Mouse (Mus musculus): Measurements from ENCODE around the gene Nolc1. TPM values are rescaled to one million over a fixed set of nuclear protein-coding genes. Genes with fewer than 3 reads are reported as not detected.

The Nolc1 gene
- polyA plus RNA-seq, 1 experiment from 2014 or later: 74.4 TPM

DNA sequence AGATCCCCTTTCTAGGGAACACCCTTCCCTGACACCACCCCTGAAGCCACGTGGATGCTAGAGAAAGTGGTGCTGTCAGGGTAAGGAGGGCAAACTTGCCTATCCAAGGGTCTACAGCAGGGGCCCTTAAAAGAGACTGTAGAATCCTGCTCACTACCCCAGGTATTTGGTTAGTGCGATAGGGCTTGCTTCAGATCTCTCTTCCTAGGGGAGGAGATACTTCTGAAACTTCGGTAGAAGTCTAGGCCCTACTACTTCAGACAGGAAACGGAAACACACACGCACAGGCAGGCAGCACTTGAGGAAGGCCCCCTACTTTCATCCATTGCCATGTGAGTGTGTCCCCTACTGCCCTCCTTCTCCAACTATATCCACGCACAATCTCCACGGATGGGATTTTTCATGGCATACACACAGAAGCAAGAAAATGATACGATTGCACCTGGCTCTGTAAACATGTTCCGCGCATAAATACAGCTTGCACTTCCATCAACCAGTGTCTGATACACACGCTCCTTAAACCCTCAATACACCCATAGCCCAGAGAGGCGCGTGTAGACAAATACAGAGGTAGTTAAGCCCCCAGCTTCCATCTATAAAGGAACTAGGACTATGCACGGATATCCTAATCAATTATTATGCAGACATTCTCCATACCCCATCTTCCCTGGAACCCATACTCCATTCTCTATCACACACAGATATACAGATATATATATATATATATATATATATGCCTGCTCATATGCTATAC, 35.3 kb upstream of the Nolc1 start:
- H3K4me3 ChIP-seq (replicated peaks; ENCODE audit: low read depth, low read length): peak overlapping the region; percentile 96
- no peak for ATAC-seq (ENCODE audit: low FRiP score, low TSS enrichment)
- DNase-seq: no peak
- H3K4me2 ChIP-seq (ENCODE audit: low read length): peak overlapping the region; percentile 100
- H3K27me3 ChIP-seq (ENCODE audit: control insufficient read depth, insufficient read depth, low read length): no peaks in the 10 kb centered on the region
- peak overlapping the region; percentile 91; the same call in 1 of the 2 replicates for H3K9ac ChIP-seq (replicated peaks; ENCODE audit: low read length)
- peaks cover 10% of the 10 kb centered on the region for H3K36me3 ChIP-seq (ENCODE audit: control insufficient read depth, insufficient read depth, low read length)
- WGBS: 33% methylated on average over 14 of the region's 14 CpGs
- H3K9me3 ChIP-seq (ENCODE audit: control insufficient read depth, low read length): no peaks in the 10 kb centered on the region
- H3K27ac ChIP-seq (replicated peaks; ENCODE audit: low read depth, low read length): peak overlapping the region; percentile 98
- peaks cover 67% of the 10 kb centered on the region for H3K4me1 ChIP-seq (ENCODE audit: control insufficient read depth, insufficient read depth, low read length)

- ATAC-seq (ENCODE audit: low FRiP score, low TSS enrichment) (no peak), DNase-seq (no peak)
- WGBS: 13% methylated on average over 7 of the region's 7 CpGs
These were observed 34.2 kb upstream of the Nolc1 start for GRCm38 (mm10) chr19:46041299-46041932.

DNA sequence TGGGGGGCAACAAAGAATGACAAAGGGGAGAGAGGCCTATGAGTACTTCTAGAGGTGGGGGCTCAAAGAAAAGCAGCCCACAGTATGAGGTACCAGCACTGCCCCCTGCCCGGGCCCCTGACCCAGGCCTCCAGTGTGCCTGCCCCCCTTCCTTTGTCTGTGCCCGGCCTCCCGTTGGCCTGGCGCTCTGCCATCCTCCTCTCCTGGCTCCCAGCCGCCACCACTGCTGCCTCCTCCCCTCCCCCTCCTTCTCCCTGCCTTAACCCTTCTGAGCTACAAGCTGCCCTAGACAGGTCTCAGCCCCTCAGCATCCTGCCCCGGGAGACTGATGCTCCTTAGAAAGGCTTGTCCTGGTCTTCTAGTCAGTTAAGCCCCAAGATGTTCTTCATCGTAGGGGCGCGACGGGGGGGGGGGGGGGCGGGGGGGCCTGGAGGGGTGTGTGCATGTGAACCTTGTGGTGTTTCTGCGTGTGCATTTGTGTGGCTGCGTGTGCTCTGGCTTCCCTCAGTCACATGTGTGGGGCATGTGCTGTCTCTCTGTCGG, 33.7 kb upstream of the Nolc1 start:
- H3K4me1 ChIP-seq (ENCODE audit: control insufficient read depth, insufficient read depth, low read length): peaks cover 71% of the 10 kb centered on the region
- ATAC-seq (ENCODE audit: low FRiP score, low TSS enrichment): peak; percentile 59

More at GRCm38 (mm10) chr19:46041299-46041932, 34.2 kb upstream of the Nolc1 start:
- peak overlapping the region; percentile 98 for H3K27ac ChIP-seq (replicated peaks; ENCODE audit: low read depth, low read length)
- H3K4me2 ChIP-seq (ENCODE audit: low read length): peak overlapping the region; percentile 100
- no peaks in the 10 kb centered on the region for H3K36me3 ChIP-seq (ENCODE audit: control insufficient read depth, insufficient read depth, low read length)
- peak overlapping the region; percentile 72 for H3K9ac ChIP-seq (replicated peaks; ENCODE audit: low read length)
- H3K27me3 ChIP-seq (ENCODE audit: control insufficient read depth, insufficient read depth, low read length): no peaks in the 10 kb centered on the region
- peak overlapping the region; percentile 88 for H3K4me3 ChIP-seq (replicated peaks; ENCODE audit: low read depth, low read length)
- H3K9me3 ChIP-seq (ENCODE audit: control insufficient read depth, low read length): no peaks in the 10 kb centered on the region
- H3K4me1 ChIP-seq (ENCODE audit: control insufficient read depth, insufficient read depth, low read length): peaks cover 73% of the 10 kb centered on the region

GRCm38 (mm10) chr19:46042476-46043011, 33.1 kb upstream of the Nolc1 start:
- H3K27me3 ChIP-seq (ENCODE audit: control insufficient read depth, insufficient read depth, low read length): no peaks in the 10 kb centered on the region
- peak; percentile 41 for ATAC-seq (ENCODE audit: low FRiP score, low TSS enrichment)
- DNase-seq: peak; percentile 76
- no peaks in the 10 kb centered on the region for H3K36me3 ChIP-seq (ENCODE audit: control insufficient read depth, insufficient read depth, low read length)
- H3K4me3 ChIP-seq (replicated peaks; ENCODE audit: low read depth, low read length): peak overlapping the region; percentile 88
- H3K9ac ChIP-seq (replicated peaks; ENCODE audit: low read length): peak overlapping the region; percentile 72
- peak overlapping the region; percentile 100 for H3K4me2 ChIP-seq (ENCODE audit: low read length)
- 2% methylated on average over 6 of the region's 6 CpGs for whole genome bisulfite sequencing
- no peaks in the 10 kb centered on the region for H3K9me3 ChIP-seq (ENCODE audit: control insufficient read depth, low read length)
- H3K4me1 ChIP-seq (ENCODE audit: control insufficient read depth, insufficient read depth, low read length): peaks cover 67% of the 10 kb centered on the region
- H3K27ac ChIP-seq (replicated peaks; ENCODE audit: low read depth, low read length): peak overlapping the region; percentile 98

More for the DNA sequence above, 33.7 kb upstream of the Nolc1 start:
- under 1% methylated on average over 12 of the region's 14 CpGs for WGBS
- H3K4me2 ChIP-seq (ENCODE audit: low read length): peak overlapping the region; percentile 100
- peak overlapping the region; percentile 72 for H3K9ac ChIP-seq (replicated peaks; ENCODE audit: low read length)
- H3K27me3 ChIP-seq (ENCODE audit: control insufficient read depth, insufficient read depth, low read length): no peaks in the 10 kb centered on the region
- peak overlapping the region; percentile 88 for H3K4me3 ChIP-seq (replicated peaks; ENCODE audit: low read depth, low read length)
- no peaks in the 10 kb centered on the region for H3K36me3 ChIP-seq (ENCODE audit: control insufficient read depth, insufficient read depth, low read length)
- peak overlapping the region; percentile 98 for H3K27ac ChIP-seq (replicated peaks; ENCODE audit: low read depth, low read length)
- H3K9me3 ChIP-seq (ENCODE audit: control insufficient read depth, low read length): no peaks in the 10 kb centered on the region
- DNase-seq: peak; percentile 92

- Histone ChIP-seq H3K27ac (replicated peaks; ENCODE audit: low read depth, low read length) (peak overlapping the region; percentile 98), H3K4me2 (ENCODE audit: low read length) (peak overlapping the region; percentile 100), H3K36me3 (ENCODE audit: control insufficient read depth, insufficient read depth, low read length) (no peaks in the 10 kb centered on the region), H3K9me3 (ENCODE audit: control insufficient read depth, low read length) (no peaks in the 10 kb centered on the region), H3K27me3 (ENCODE audit: control insufficient read depth, insufficient read depth, low read length) (no peaks in the 10 kb centered on the region), H3K9ac (replicated peaks; ENCODE audit: low read length) (peak overlapping the region; percentile 98; the same call in 1 of the 2 replicates), H3K4me3 (replicated peaks; ENCODE audit: low read depth, low read length) (peak overlapping the region; percentile 88), H3K4me1 (ENCODE audit: control insufficient read depth, insufficient read depth, low read length) (peaks cover 59% of the 10 kb centered on the region)
- ATAC-seq (ENCODE audit: low FRiP score, low TSS enrichment) (no peak), DNase-seq (no peak)
- WGBS: 57% methylated on average over 7 of the region's 7 CpGs
These were observed 32.3 kb upstream of the Nolc1 start for GRCm38 (mm10) chr19:46043380-46043779.

DNA sequence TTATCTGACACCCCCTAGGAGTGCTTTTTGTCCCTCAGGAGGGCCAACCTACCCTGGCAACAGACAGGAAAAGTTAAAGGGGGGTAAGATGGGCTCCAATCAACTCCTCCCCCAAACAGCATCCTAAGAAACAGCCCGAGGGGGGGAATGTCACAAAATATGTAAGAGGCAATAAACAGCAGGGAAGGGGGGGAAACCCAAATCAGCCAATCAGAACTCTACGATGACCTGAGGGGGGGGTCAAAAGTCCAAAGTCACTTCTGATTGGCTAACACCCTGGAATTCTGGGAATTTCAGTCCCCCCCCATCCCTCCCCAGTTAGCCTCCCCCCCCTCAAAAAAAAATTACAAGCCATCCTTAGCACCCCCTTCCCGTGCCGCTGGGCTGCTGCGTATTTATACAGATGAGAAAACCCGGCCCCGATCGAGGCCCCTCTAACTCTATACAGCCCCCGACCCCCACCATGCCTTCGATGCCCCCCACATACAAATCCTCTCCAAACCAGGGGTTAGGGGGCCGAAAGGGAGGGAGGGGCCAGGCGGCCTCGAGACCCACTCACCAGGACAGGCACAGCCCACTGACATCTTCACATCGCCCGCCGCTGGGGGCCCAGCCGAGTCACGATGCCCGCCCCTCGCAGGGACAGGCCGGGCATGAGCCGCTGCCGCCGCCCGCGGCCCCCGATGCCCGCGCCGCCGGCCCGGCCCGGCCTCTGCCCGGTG, 31.2 kb upstream of the Nolc1 start, which contains the start of gene Pprc1:
Gene Pprc1, plus strand, starts transcription at position 616 of the 722 bp plus-strand sequence.
- Histone ChIP-seq H3K27ac (replicated peaks; ENCODE audit: low read depth, low read length) (peak within 1 kb of the TSS; percentile 98), H3K9me3 (ENCODE audit: control insufficient read depth, low read length) (no peaks in the 10 kb centered on the region), H3K27me3 (ENCODE audit: control insufficient read depth, insufficient read depth, low read length) (no peaks in the 10 kb centered on the region), H3K4me3 (replicated peaks; ENCODE audit: low read depth, low read length) (peak within 1 kb of the TSS; percentile 88), H3K4me2 (ENCODE audit: low read length) (peak within 1 kb of the TSS; percentile 100), H3K36me3 (ENCODE audit: control insufficient read depth, insufficient read depth, low read length) (no peaks in the 10 kb centered on the region), H3K9ac (replicated peaks; ENCODE audit: low read length) (peak within 1 kb of the TSS; percentile 98), H3K4me1 (ENCODE audit: control insufficient read depth, insufficient read depth, low read length) (peaks cover 57% of the 10 kb centered on the region)
- 0% methylated on average over 33 of the region's 34 CpGs for WGBS
- ATAC-seq (ENCODE audit: low FRiP score, low TSS enrichment): no peak; the same call in 1 of the 2 replicates
- DNase-seq: peak; percentile 66

- H3K27ac ChIP-seq (replicated peaks; ENCODE audit: low read depth, low read length): peak within 1 kb of the TSS; percentile 98
- H3K4me2 ChIP-seq (ENCODE audit: low read length): peak within 1 kb of the TSS; percentile 100
- under 1% methylated on average over 84 of the region's 84 CpGs for WGBS
- peak within 1 kb of the TSS; percentile 98 for H3K9ac ChIP-seq (replicated peaks; ENCODE audit: low read length)
- DNase-seq (peak; percentile 94), ATAC-seq (ENCODE audit: low FRiP score, low TSS enrichment) (peak; percentile 71)
- no peaks in the 10 kb centered on the region for H3K9me3 ChIP-seq (ENCODE audit: control insufficient read depth, low read length)
- H3K4me1 ChIP-seq (ENCODE audit: control insufficient read depth, insufficient read depth, low read length): peaks cover 53% of the 10 kb centered on the region
- H3K27me3 ChIP-seq (ENCODE audit: control insufficient read depth, insufficient read depth, low read length): no peaks in the 10 kb centered on the region
- H3K36me3 ChIP-seq (ENCODE audit: control insufficient read depth, insufficient read depth, low read length): no peaks in the 10 kb centered on the region
- peak within 1 kb of the TSS; percentile 88 for H3K4me3 ChIP-seq (replicated peaks; ENCODE audit: low read depth, low read length)
These were observed 30.5 kb upstream of the Nolc1 start, which contains the start of gene Ldb1 for GRCm38 (mm10) chr19:46044993-46045695. Gene Ldb1, minus strand, starts transcription at chr19:46045214.
